Mouse (Mus musculus) cerebellum, adult 18-20 months (tissue): ENCODE measurements around the gene Mtg2.

ENCODE experiments used
- DNase-seq, 2 experiments: peaks; one replicate each; pipeline ENCODE4 v3.0.0; 2021

Mtg2 gene

GRCm38 (mm10) chr2:180070481-180071453 is at the start of gene Mtg2:
Gene Mtg2 (plus strand): TSS chr2:180070588.
- peak; percentile 94 to 97 for DNase-seq

GRCm38 (mm10) chr2:180020919-180021318 is 49.5 kb upstream of the Mtg2 start:
- peak; percentile 49 to 57 for DNase-seq

- no peak for DNase-seq
Observed at GRCm38 (mm10) chr2:180022751-180023150, 47.6 kb upstream of the Mtg2 start.

GRCm38 (mm10) chr2:180024401-180025098 is 45.8 kb upstream of the Mtg2 start, which contains the start of gene Lsm14b:
Gene Lsm14b (plus strand): TSS chr2:180024987.
- DNase-seq, result peak; percentile 98 to 100

DNA sequence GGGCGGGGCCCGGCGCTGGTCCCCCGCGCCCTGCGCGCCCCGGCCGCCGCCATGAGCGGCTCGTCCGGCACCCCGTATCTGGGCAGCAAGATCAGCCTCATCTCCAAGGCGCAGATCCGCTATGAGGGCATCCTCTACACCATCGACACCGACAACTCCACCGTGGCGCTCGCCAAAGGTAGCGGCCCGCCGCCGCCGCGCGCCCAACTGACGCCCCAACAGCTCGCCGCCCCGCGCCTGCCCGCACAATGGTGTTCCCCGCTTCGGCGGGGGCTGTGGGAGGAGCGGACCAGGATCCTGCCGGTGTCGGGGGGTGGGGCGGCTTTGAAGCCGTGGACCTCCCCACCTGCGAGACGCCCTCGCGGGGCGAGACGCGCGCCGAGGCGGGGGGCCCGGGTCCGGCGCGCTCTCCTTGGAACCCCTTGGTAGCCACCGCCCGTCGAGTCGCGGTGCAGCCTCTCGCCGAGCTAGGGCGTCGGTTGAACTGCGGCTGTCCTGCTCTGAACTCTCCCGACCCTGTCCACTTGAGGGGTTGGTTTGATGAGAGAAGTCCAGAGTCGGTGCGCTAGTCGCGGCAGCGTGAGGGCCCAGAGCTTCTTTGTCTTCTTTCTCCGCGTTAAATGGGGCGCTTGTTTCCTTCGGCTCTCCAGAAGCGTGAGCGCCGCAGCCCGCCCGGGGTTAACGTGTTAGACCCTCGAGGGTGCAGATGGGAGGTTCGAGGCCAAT is 45.1 kb upstream of the Mtg2 start:
- peak in 1 of 2 experiments; percentile 64 for DNase-seq

- no peak for DNase-seq
Observed at GRCm38 (mm10) chr2:180025861-180026200, 44.6 kb upstream of the Mtg2 start.

DNA sequence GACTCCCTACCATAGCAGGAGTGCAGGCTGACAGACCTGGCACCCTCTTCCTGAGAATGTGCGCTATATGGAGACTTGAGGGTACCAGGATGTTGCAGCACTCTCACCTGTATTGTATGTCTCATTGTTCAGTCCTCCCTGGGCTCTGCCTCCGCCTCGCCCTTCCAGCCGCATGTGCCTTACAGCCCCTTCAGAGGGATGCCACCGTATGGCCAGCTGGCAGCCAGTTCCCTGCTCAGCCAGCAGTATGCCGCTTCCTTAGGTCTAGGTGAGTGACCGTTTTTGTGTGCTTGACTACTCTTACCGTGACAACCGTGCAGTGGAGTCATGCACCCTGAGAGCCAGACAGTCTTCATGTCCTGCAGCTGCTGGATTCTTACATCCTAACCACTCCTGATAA is 42.6 kb upstream of the Mtg2 start:
- peak in 1 of 2 experiments; percentile 39 for DNase-seq

GRCm38 (mm10) chr2:180031270-180031669 is 39.1 kb upstream of the Mtg2 start:
- DNase-seq, result peak in 1 of 2 experiments; percentile 3

GRCm38 (mm10) chr2:180032925-180033324 is 37.5 kb upstream of the Mtg2 start:
- no peak for DNase-seq

- DNase-seq, result no peak
Observed at GRCm38 (mm10) chr2:180033956-180034355, 36.4 kb upstream of the Mtg2 start.

DNA sequence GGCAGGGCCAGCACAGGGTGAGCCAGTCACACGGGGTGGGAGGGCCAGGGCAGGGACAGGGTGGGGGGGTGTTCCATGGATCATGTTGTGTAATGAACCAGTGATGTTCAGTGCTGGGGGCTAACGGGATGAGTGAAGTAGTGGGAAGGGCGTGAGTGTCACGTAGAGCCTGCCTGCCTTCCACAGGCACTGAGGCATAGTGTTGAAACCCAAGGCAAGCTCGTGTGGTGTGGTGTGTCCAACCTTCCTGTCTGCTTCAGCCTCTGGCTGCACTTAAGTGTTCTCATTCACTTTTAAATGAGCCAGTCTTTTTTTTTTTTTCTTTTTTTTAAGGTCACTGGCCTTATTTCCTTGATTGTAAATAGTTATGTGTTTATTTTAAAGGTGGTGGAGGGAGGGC is 35.6 kb upstream of the Mtg2 start:
- DNase-seq, result no peak

DNA sequence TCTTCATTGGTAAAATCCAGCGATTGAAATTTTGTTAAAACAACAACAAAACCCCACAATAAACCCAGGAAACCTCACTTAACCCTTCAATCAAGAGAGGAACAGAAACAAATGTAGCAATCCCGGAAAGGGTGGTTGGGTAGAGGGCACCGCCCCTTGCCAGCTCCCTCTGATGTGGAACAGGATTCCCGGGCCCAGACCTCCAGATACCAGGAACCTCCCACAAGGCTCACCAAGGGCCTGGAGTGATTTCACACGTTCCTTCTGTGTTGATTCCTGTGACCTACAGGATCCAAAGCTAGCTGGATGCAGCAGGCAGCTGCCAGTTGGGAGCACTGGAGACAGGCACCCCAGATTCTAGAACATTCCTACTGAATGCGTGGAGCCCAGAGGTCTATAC is 30.0 kb upstream of the Mtg2 start:
- no peak for DNase-seq

- DNase-seq, result peak in 1 of 2 experiments; percentile 72
Observed at GRCm38 (mm10) chr2:180041577-180042255, 28.7 kb upstream of the Mtg2 start.

- peak; percentile 91 to 94 for DNase-seq
Observed at GRCm38 (mm10) chr2:180042256-180042857, 28.0 kb upstream of the Mtg2 start, which contains the start of the genes Psma7 and Ss18l1. Gene Psma7 (minus strand): TSS chr2:180042433. Gene Ss18l1 (plus strand): TSS chr2:180042509.

GRCm38 (mm10) chr2:180042858-180043515 is 27.4 kb upstream of the Mtg2 start:
- peak; percentile 55 to 69 for DNase-seq

GRCm38 (mm10) chr2:180045283-180045682 is 25.1 kb upstream of the Mtg2 start:
- DNase-seq, result peak; percentile 41 to 44

DNA sequence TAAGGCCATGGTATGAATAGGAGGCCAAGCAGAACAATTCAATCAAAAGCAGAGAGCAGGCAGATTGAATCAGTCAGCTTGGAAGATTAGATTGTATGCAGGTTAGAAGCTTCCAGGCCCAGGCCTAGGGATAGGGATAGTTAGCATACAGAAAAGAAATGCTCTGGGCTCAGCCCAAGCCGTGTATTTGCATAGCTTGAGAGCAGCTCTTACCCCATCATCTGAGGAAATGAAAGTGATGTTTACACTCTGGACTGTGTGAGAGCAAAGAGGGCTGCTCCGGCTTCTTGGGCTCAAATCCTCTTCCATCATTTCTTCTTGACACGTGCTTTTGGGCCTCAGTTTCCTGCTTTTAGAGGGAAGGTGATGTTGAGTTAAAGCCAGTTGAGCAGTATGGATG is 22.8 kb upstream of the Mtg2 start:
- no peak for DNase-seq

DNA sequence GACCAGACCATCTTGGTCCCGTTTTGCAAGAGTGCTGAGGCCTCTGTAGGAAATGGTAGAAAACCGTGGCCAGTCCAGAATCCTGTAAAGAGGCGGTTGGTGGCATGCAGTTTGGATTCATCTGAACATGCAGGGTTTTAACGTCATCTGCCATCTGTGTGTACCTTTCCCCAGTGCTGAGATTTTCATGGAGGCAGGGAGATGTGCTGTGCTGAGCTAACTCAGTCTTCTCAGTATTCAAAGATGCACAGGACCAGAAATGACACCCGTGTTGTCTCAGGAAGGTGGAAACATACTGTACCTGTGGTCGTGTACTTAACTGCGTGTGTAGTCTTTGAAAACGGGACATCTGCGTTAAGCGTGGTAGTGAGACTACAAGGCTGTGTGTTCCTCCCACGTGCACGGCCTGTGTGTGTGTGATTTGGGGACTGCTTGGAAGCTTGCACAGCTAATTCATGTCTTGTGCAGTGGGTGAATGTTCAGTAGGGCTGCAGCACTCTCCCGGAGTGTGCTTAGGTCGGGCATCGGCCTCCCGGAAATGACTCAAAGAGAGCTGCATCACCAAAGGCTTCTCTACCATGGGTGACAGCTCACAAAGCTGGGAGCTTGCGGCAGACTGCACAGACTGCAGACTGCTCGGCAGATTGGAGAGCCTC is 22.3 kb upstream of the Mtg2 start:
- no peak for DNase-seq

DNA sequence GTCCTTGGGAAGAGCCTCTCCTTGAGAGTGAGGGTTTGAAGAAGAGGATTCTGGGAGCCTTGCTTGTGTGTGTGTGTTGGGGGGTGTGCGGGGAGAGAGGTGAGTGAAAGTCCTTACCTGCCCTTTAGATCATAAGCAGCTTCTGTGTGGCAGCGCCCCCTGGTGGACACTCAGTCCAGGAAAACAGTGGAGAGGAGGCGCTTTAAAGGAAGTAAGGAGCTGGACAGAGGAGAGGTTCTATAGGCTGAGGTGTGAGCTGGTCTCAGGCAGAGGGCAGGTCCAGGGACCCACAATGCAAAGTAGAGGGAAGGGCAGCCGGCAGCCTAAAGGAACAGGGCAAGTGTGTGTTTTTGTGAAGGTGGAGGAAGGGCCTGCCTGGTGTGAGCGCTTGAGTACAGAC is 19.4 kb upstream of the Mtg2 start:
- DNase-seq, result peak; percentile 89 to 93

DNA sequence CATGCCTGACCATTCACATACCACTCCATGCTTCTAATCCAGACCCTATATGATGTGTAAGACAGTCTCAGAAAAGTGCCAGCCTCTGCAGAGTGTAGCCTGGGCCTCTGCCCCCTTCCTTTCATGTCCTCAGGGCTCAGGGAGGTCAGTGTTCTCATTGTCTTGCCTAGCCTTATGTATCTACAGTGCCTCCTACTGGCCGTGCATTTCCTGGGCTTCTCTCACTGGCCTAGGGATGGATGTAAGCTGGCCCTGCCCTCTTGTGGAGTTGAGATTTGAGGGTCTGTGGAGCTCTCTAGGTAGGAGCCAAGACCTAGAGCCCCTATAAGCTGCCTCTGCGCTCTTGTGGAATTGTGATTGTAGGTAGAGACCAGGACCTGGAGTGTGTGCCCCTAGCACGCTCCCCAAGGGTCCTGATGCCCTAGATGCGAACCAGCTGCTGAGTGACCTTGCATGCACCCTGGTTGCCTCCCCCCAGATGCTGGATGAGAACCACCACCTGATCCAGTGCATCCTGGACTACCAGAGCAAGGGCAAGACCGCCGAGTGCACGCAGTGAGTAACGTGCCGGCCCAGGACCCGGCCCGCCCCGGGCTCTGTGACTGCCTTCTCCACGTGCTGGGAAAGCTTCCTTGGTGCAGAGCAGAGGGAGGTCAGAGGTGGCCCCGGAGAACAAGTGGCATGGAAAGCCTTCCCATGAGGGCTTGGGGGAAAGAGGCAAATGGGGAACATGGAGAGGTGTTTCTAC is 18.2 kb upstream of the Mtg2 start:
- DNase-seq, result peak in 1 of 2 experiments; percentile 24
